Mouse (Mus musculus): ENCODE data around the gene Dnaja1. TPM values are rescaled to one million over a fixed set of nuclear protein-coding genes. Genes with fewer than 3 reads are reported as not detected.

Dnaja1 gene
- total RNA-seq, 2 experiments from 2014 or later = 295 to 302 TPM

- DNase-seq (ENCODE audit: low spot score in 2 of 2) = no peak
Measured at GRCm38 (mm10) chr4:40731262-40731661, 9.3 kb downstream of the Dnaja1 start.

GRCm38 (mm10) chr4:40735351-40735750, 13.4 kb downstream of the Dnaja1 start:
- DNase-seq (ENCODE audit: low spot score in 2 of 2) = no peak

- DNase-seq (ENCODE audit: low spot score in 2 of 2) = no peak
Measured at GRCm38 (mm10) chr4:40757157-40757779, 35.3 kb downstream of the Dnaja1 start.

- DNase-seq (ENCODE audit: low spot score in 2 of 2) = peak; percentile 96 to 99
Measured at GRCm38 (mm10) chr4:40757780-40758420, 36.0 kb downstream of the Dnaja1 start, which contains the start of gene Smu1. Gene Smu1, minus strand, starts transcription at chr4:40757923.

GRCm38 (mm10) chr4:40759876-40760275, 37.9 kb downstream of the Dnaja1 start:
- no peak for DNase-seq (ENCODE audit: low spot score in 2 of 2)

GRCm38 (mm10) chr4:40774279-40775259, 52.6 kb downstream of the Dnaja1 start:
- peak; percentile 61 to 69 for DNase-seq (ENCODE audit: low spot score in 2 of 2)

GRCm38 (mm10) chr4:40776416-40776815, 54.5 kb downstream of the Dnaja1 start:
- no peak for DNase-seq (ENCODE audit: low spot score in 2 of 2)

- DNase-seq (ENCODE audit: low spot score in 2 of 2) = no peak
Measured at GRCm38 (mm10) chr4:40777116-40777515, 55.2 kb downstream of the Dnaja1 start.

GRCm38 (mm10) chr4:40778656-40779055, 56.7 kb downstream of the Dnaja1 start:
- peak in 1 of 2 experiments; percentile 18 for DNase-seq (ENCODE audit: low spot score in 2 of 2)

- no peak for DNase-seq (ENCODE audit: low spot score in 2 of 2)
Measured at GRCm38 (mm10) chr4:40781143-40781542, 59.2 kb downstream of the Dnaja1 start.

GRCm38 (mm10) chr4:40781797-40782495, 60.0 kb downstream of the Dnaja1 start:
- DNase-seq (ENCODE audit: low spot score in 2 of 2) = no peak

- DNase-seq (ENCODE audit: low spot score in 2 of 2) = no peak
Measured at GRCm38 (mm10) chr4:40783049-40783448, 61.1 kb downstream of the Dnaja1 start.

GRCm38 (mm10) chr4:40784556-40785169, 62.7 kb downstream of the Dnaja1 start:
- no peak for DNase-seq (ENCODE audit: low spot score in 2 of 2)

GRCm38 (mm10) chr4:40785620-40786166, 63.7 kb downstream of the Dnaja1 start:
- DNase-seq (ENCODE audit: low spot score in 2 of 2) = no peak

- no peak for DNase-seq (ENCODE audit: low spot score in 2 of 2)
Measured at GRCm38 (mm10) chr4:40786578-40786977, 64.6 kb downstream of the Dnaja1 start.

Small RNAs within 50 kb of the gene (microRNA-seq; reads per million reads assigned to microRNA genes)
- 0.21 to 0.25 reads per million in 2 experiments for gene Mir207

Other genes with a start within 250 kb of the Dnaja1 start
- gene Tmem215, start 250.0 kb upstream of the Dnaja1 start, total RNA-seq (2021) = 10 to 100 TPM; 19.2 to 24.9 TPM
- gene Aptx, start 19.0 kb upstream of the Dnaja1 start, total RNA-seq (2021) = 10 to 100 TPM; 29.7 to 34.8 TPM
- 10 to 100 TPM; 47.7 to 52.2 TPM for gene Smu1, start 35.8 kb downstream of the Dnaja1 start, total RNA-seq (2021)
- gene B4galt1, start 131.9 kb downstream of the Dnaja1 start, total RNA-seq (2021) = 1 to 10 TPM; 4.7 to 5.4 TPM
- not detected for gene Spink4, start 197.9 kb downstream of the Dnaja1 start, total RNA-seq (2021)
- gene Bag1, start 226.1 kb downstream of the Dnaja1 start, total RNA-seq (2021) = 100 to 1,000 TPM; 174 to 185 TPM
- gene Chmp5, start 226.3 kb downstream of the Dnaja1 start, total RNA-seq (2021) = 10 to 100 TPM; 80.1 to 82.2 TPM
- gene Nfx1, start 248.8 kb downstream of the Dnaja1 start, total RNA-seq (2021) = 10 to 100 TPM; 73.4 to 73.6 TPM

Data from left cerebral cortex, adult 18-20 months (tissue).